Mouse (Mus musculus): Measurements from ENCODE around the gene Trmt61a. TPM values are rescaled to one million over a fixed set of nuclear protein-coding genes. Genes with fewer than 3 reads are reported as not detected.
A peak's percentile ranks its signal among the peaks of the same experiment; 100 is the strongest.
"Not testable (repeated sequence)": the region's sequence is repeated elsewhere in the genome, so short reads cannot be mapped to it uniquely, and the experiment has no call there.

The Trmt61a gene
- 10 to 100 TPM; 16.7 to 18.0 TPM for total RNA-seq (2021)
- long read RNA-seq, experiment 1, transcript Trmt61a-201 (3 exons, 2,433 nt): major isoform, 9 of 10 reads
- long read RNA-seq, experiment 1, partial matches to known transcripts: 0 of 10 reads
- long read RNA-seq, experiment 1, other reads (novel, unspliced or antisense): 1 of 10 reads
- long read RNA-seq, experiment 2, transcript Trmt61a-201 (3 exons, 2,433 nt): major isoform, 12 of 23 reads
- long read RNA-seq, experiment 2, partial matches to known transcripts: 5 of 23 reads
- long read RNA-seq, experiment 2, other reads (novel, unspliced or antisense): 6 of 23 reads

DNA sequence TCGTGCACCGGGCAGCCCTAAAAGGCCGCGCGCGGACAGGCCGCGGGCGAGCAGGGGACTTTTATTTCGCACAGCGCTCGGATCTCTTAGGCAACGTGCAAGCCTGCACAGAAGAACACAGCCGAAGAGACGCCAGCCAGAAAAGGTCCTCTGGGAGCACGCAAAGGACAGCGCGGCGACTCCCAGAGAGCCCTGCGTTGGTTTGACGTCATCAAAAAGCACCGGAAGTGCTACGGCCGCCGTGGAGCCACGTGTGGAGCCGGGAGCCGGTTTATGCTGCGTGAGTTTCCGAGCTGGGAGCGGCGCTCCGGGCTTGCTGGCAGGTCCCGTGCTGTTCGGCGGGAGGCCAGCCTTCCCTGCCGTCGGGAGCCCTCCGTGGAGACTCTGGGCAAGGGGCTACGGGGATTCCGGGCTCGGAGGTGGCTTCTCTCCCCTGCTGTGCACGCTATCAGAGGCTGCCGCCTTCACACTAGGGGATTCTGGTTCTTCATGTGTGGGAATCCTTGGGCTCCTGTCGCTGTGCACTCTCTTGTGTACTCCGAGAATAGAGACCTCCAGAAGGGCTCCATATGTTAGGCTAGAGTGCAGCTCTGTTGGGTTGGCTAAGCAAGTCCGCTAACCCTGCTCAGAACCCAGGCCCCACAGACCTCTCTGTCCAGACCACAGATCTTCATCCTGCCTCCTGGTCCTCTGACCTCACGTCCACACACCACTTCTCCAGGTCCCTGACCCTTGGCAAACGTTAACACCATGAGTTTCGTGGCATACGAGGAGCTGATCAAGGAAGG is at the start of gene Trmt61a:
Gene Trmt61a (plus strand): TSS at position 224 of the 788 bp plus-strand sequence.
- peak within 1 kb of the TSS; percentile 100 for H3K27ac ChIP-seq
- no peak for TF ChIP-seq CTCF (conservative IDR thresholded peaks at IDR 0.05)

DNA sequence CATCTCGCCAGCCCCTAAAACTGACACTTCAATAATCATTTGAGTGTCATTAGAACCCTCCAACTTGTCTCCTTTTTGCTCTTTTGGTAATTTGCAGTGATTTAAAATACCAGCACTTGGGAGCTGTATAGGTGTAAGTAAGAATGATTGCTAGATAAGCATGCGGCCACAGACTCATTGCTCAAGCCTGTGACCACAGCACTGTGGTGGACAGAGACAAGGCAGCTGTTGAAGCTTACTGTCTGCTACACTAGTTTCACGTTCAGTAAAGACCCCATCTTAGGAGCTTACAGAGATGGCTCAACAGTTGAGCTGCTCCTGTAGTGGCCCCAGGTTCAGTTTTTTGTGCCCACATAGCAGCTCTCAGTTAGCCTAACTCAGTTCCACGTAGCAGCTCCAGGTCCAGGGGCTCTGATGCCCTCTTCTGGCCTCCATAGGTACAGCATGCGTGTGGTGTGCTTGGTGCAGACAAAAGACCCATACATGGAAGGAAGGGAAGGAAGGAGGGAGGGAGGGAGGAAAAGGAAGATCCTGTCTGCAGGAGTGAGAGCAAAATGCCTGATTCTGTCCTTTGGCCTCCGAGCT is 29.8 kb upstream of the Trmt61a start:
- peak overlapping the region; percentile 67; the same call in 1 of the 2 replicates for H3K27ac ChIP-seq

More for the DNA sequence above, at the start of gene Trmt61a:
- H3K4me3 ChIP-seq: peak within 1 kb of the TSS; percentile 94
- DNase-seq (ENCODE audit: low spot score in 2 of 2): peak; percentile 86 to 90

DNA sequence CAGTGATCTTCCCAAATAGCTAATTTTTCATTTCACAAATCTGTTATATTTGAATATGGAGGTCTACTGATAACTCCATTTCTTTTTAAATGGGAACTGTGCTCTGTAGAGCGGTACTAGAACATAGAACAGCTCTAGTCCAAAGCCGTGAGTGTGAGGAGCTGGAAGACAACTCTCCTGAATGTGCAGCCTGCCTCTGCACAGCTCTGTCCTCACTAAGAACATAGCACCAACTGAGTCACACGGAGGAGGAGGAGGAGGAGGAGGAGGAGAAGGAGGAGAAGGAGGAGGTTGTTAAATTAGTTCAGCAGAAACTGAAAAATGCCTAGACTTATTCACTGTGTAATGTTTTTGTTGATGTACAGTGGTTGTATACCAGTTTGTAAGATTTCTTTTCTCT is 25.0 kb upstream of the Trmt61a start:
- H3K4me3 ChIP-seq: no peak overlapping the region
- no peak for TF ChIP-seq CTCF (conservative IDR thresholded peaks at IDR 0.05)
- DNase-seq (ENCODE audit: low spot score in 2 of 2): no peak
- H3K27ac ChIP-seq: peak overlapping the region; percentile 53

More for the DNA sequence above, 29.8 kb upstream of the Trmt61a start:
- peak; percentile 88 for TF ChIP-seq CTCF (conservative IDR thresholded peaks at IDR 0.05)
- DNase-seq (ENCODE audit: low spot score in 2 of 2): peak; percentile 76 to 79
- H3K4me3 ChIP-seq: no peak overlapping the region

DNA sequence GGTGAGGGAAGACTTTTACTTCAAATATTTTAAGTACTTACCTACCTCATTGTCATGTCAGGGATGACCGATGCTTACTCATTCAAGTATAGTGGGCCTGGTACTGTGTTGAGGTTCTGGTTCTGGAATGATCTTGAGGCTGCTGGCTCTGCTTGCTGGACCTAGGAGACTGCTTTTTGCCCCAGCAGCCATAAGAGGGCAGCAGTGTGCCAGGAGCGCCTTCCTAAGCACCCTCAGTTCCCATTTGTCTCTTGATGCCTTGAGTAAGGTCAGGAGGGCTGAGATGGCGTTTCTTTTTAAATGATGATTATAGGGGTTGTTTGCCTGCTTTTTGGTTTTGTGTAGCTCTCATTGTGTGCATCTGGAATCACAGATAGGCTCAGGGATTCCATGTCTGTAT is 24.5 kb upstream of the Trmt61a start:
- no peak overlapping the region for H3K4me3 ChIP-seq
- peak; percentile 95 for TF ChIP-seq CTCF (conservative IDR thresholded peaks at IDR 0.05)
- H3K27ac ChIP-seq: peak overlapping the region; percentile 68
- DNase-seq (ENCODE audit: low spot score in 2 of 2): peak; percentile 77 to 78

DNA sequence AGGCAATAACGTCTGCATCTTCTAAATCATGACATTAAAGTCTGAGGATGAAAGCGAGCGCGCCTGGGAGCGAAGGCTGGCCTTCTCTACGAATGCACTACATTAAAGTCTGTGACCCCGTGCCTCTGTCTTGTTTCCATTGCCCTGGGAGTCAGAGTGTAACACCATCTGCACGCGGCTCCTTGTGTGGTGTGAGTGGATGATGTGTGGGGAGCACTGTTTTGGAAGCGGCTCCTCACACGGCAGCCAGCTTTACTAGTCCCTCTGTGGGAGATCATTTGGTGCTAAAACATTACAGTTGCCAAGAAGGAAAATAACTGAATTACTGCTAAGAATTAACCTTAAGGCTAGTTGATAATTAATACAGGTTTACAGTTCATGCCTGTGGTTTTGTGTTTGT is 22.2 kb upstream of the Trmt61a start:
- Histone ChIP-seq H3K4me3 (no peak overlapping the region), H3K27ac (peak overlapping the region; percentile 68; the same call in 1 of the 2 replicates)
- no peak for DNase-seq (ENCODE audit: low spot score in 2 of 2)
- TF ChIP-seq CTCF (conservative IDR thresholded peaks at IDR 0.05): no peak

DNA sequence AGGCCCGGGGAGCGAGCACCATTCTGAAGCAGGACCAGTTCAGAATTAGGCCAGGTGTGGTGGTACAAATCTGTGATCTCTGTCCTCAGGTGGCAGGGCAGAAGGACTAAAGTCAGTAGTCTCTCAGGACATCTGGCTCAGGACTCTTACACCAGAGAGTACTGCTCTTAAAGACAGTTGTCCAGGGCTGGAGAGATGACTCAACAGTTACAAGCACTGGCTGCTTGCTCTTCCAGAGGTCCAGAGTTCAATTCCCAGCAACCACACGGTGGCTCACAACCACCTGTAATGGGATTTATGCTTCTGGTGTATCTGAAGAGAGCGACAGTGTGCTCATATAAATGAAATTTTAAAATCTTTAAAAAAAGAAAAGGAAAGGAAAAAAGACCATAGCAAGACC is 18.6 kb upstream of the Trmt61a start:
- no peak for DNase-seq (ENCODE audit: low spot score in 2 of 2)
- no peak overlapping the region for H3K4me3 ChIP-seq
- H3K27ac ChIP-seq: no peak overlapping the region
- TF ChIP-seq CTCF (conservative IDR thresholded peaks at IDR 0.05): no peak

DNA sequence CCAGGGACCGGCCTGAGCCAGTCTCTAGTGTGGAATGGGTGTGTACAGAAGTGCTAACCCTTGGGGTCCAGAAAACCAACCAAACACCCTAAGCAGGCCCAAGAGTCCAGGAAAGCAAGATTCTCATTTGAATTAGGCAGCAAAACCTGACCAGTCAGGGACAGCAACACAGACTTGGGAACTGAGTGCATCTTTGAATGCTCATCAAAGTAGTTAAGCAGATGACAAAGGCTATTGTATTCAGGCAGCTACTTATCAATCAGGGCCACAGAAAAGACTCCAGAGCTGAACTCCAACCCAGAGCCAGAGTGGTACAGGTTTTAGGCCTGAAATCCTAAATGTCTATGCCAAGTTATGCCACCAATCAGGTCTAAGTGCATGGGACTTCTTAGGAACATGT is 17.3 kb upstream of the Trmt61a start:
- H3K27ac ChIP-seq: no peak overlapping the region
- no peak for DNase-seq (ENCODE audit: low spot score in 2 of 2)
- H3K4me3 ChIP-seq: no peak overlapping the region
- TF ChIP-seq CTCF (conservative IDR thresholded peaks at IDR 0.05): no peak

DNA sequence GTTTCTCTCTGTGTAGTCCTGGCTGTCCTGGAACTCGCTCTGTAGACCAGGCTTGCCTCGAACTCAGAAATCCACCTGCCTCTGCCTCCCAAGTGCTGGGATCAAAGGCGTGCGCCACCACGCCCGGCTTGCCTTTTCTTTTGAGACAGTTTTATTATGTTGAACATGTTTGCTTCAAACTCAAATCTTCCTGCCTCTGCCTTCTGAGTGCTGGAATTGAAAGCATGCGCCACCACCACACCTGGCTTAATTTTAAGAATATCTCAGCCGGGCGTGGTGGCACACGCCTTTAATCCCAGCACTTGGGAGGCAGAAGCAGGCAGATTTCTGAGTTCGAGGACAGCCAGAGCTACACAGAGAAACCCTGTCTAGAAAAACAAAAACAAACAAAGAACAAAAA is 16.4 kb upstream of the Trmt61a start:
- not testable (repeated sequence) for DNase-seq (ENCODE audit: low spot score in 2 of 2); H3K27ac ChIP-seq; H3K4me3 ChIP-seq

DNA sequence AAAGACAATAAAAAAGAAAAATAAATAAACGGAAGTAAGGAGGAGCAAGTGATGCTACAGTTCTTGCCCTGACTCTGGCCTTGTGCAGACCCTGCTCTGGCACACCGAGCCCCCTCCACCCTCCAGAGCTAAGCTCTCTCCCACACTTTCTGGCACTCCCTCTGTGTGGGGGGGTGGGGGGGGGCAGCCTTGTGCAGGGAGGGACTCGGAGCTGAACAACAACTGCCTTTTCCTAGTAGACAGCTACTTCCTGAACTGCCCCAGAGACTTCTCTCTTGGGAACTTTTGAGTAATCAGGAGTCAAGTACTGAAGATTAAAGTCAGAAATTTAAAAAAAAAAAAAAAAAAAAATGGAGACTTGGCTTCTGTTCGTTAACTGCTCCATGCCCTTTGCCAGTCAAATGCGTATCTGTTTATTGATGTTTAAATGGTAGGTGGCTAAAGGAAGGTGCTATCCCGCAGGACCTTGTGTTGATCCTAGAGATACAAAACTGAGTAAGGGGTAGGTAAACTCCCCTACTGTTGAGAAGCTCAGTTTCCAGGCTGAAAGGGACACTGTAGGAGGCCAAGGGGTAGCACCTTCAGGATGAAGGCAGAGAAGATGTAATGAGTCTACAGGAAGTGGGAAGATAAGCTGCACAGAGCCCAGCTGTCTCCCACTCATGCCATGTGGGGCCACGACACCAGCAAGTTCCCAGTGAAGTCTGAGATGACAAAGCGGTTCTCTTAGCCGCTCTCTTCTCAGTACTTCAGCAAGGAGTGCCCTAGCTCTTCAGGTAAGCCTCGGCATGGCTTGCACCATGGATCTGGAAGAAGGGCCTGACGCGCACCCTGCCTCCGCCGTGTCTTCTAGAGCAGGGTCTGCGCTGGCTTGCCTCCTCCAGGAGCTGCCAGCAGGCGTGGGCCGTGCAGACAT is 14.4 kb upstream of the Trmt61a start:
- Histone ChIP-seq H3K4me3 (no peak overlapping the region), H3K27ac (peak overlapping the region; percentile 32; the same call in 1 of the 2 replicates)
- DNase-seq (ENCODE audit: low spot score in 2 of 2): no peak
- TF ChIP-seq CTCF (conservative IDR thresholded peaks at IDR 0.05): no peak

DNA sequence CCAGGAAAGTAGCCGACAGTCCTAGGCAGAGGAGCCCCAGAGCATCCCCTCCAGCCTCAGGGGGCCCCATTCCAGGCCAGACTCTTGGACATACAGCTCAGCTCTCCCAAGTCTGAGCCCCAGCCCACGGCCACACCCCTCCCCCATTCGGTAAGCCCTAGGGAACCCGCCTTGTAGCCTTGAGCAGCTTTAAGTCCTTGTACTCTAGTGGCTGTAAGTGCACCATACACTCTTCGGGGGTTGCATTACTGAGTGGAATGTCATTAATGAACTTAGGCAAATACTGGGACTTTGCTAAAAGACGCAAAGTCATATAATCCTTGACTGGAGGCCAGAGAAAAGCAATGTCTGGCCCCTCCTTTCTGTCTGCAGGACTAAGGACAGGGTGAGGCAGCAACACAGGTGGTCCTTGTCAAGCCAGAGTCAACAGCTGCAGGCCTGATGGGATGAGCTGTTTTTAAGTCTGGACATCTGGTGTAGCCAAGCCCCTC is 13.7 kb upstream of the Trmt61a start:
- no peak for DNase-seq (ENCODE audit: low spot score in 2 of 2)
- no peak overlapping the region for H3K4me3 ChIP-seq
- H3K27ac ChIP-seq: peak overlapping the region; percentile 32; the same call in 1 of the 2 replicates
- TF ChIP-seq CTCF (conservative IDR thresholded peaks at IDR 0.05): no peak

DNA sequence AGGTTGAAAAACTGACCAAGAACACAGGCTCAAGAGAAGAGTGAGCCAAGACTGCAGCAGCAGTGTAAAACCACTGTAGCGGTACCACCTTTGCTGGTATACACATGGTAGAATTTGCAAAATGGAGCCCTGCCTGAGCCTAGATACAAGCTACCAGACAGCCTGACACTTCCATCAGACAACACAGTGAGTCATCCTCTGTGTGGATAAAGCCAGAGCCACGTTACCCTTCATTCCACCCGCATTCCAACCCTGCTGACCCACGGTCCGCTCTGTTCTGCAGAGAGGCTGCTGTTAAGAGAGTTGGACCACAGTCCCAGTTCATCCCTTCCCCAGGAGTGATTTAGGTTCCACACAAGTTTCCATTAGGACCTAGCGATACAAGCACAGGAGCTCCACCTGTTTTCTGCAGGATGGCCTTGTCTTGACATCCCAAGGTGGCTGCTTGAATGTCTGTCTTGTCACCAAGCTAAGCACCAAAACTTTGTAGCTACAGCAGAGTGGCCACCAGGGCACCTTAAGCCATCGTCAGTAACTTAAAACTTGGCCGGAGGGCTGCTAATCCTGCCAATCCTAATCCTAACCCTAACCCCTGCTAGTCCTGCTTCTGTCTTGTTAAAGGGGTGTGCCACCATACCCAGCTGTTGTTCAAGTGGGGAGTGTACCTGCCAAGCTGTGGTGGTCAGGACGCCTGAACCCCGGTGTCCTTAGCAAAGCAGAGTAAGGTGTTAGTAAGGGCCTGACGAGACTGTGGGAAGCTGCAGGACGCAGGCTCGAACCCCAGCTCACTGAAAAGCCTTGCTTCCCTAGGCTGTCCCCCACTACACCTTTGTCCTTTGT is 12.6 kb upstream of the Trmt61a start:
- no peak for TF ChIP-seq CTCF (conservative IDR thresholded peaks at IDR 0.05)
- DNase-seq (ENCODE audit: low spot score in 2 of 2): no peak
- Histone ChIP-seq H3K4me3 (no peak overlapping the region), H3K27ac (peak overlapping the region; percentile 99)

Data from layer of hippocampus, adult 2 months (tissue).